Mouse (Mus musculus) central nervous system, embryonic 14 days (tissue): ENCODE data around the gene Apoa2. TPM values are rescaled to one million over a fixed set of nuclear protein-coding genes. Genes with fewer than 3 reads are reported as not detected.

Experiments
- polyA plus RNA-seq: library from polyadenylated mRNA; depleted of rRNA; stranded (reverse); fragments of >200 nt; gene quantifications from 2 replicates; pipeline ENCODE4 v1.2.3, GENCODE M21; 2012; rRNA removed

Apoa2 gene
- 2.5 and 3.0 TPM in 2 replicates for polyA plus RNA-seq

DNA sequence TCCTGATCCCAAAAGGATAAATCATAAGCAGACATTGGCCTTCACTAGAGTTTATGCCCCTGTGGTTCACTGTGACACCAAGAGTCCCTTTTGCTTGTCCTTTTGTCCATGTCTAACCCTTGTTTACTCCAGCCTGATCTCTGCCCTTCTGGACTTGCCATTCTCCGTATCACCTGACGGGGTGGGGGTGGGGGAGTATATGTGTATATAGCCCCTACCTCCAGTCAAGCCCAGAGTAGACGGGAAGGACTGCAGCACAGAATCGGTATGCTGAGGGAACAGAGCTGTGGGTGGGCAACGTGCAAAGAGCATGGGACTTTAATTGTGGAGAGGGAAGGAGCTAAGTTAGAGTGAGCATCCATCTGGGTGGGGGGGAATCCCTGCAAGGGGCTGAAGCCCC, at the start of gene Apoa2:
Gene Apoa2, plus strand, starts transcription at position 198 of the 400 bp plus-strand sequence.

GRCm38 (mm10) chr1:171195887-171196397, 28.9 kb upstream of the Apoa2 start, which contains the start of gene Pcp4l1:
Pcp4l1 (minus strand) TSS chr1:171196268.

DNA sequence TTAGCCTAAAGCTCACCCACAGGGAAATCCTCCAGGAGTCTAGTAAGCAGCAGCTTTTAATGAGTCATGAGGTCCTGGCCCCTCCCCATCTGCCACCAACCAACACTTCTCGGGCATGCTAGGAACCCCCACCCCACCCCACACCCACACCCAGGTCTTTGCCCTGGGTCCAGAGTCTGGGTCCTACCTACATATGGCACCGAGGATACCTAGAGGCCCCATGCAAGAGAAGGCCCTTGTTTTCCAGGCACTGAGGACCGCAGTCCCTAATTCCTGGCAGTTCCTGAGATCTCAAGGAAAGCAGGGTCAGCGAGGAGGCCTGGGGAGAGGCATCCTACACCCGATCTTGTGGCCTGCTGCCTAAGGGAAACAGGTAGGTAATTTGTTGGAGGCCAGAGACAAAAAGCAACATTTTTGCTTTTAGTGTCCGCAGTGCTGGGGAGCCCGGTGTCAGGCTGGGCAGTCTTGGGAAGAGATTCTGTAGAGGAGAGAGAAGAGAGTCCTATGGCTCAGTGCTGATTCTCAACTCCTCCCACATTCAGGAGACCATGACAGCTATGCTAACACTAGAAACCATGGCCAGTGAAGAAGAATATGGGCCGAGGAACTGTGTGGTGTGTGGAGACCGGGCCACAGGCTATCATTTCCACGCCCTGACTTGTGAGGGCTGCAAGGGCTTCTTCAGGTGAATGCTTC, 10.9 kb upstream of the Apoa2 start, which contains the start of gene Nr1i3:
Gene Nr1i3, plus strand, starts transcription at position 170 of the 696 bp plus-strand sequence.

DNA sequence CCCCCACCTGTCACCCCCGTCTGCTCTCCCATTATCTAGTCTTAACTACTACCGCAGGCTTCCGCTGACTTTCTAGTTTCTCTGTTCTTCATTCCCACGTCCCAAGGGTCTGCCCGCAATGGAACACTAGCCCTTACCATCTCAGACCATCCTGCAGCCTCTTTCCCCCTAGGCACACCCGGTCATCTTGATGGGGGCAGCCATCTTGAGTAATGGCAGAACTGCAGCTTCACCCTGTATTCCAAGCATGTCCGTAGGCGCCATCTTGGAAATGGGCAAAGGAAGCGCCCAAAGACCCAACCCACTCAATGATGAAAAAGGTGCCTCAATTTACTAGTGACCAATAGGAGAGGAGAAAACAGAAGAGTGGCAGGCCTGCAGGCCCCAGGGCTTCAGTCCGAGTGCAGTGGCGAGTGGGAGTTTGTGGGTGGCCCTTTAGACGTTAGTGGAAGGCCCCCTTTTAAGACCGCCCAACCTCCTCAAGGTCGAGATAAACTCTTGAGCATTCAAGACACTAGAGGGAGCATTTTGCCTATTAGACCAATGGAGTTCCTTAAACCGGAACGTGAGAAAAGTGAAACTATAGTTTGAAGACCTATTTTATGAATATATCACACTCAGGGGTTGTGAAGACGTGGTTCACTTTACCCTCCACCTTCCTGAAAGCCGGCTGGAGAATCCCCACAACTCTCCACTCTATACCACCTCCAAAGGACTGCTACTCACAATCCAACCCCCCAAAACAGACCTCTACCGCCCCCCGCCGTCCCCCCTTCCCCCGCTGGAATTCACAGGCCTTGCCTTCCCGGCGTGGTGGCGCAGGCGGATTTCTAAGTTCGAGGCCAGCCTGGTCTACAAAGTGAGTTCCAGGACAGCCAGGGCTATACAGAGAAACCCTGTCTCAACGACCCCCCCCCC, 2.4 kb upstream of the Apoa2 start, which contains the start of gene Tomm40l:
Gene Tomm40l, minus strand, starts transcription at position 277 of the 918 bp plus-strand sequence.

GRCm38 (mm10) chr1:171234126-171234525, 9.3 kb downstream of the Apoa2 start, which contains the start of gene Fcer1g:
Fcer1g (minus strand) TSS chr1:171234365.

DNA sequence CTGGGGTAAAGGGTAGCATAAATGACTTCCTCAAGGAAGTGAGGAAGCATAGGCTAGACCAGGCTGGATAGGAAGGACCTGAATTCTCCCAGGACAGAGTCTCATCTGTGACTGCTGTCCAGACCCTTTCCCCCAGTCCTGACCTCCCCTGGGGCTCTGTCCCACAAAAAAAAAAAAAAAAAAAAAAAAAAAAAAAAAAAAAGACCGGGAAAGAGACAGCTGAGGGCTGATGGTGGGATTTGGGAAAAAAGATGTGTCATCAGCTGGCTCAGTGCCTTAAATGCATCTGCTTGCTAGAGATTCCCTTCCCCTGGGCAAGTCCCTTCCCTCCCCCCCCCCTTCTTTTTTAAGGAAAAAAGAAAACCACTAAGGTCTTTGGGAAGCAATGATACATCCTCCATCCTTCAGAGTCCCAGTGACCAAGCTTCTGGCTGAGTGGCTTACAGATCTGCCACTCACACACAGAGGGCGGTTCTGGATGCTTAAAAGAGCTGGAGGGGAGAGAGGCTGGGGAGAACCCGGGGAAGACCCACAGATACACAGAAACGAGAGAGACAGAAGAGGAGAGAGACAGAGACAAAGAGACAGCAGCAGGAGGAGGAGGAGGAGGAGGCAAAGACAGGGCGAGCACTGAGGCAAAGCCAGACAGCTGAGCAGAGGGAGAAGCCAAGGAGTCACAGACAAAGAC, 25.2 kb downstream of the Apoa2 start, which contains the start of gene Adamts4:
Gene Adamts4, plus strand, starts transcription at position 509 of the 688 bp plus-strand sequence.

GRCm38 (mm10) chr1:171250680-171251593, 26.1 kb downstream of the Apoa2 start, which contains the start of gene Ndufs2:
Ndufs2 (minus strand) TSS chr1:171251388.

GRCm38 (mm10) chr1:171269848-171270572, 45.2 kb downstream of the Apoa2 start, which contains the start of gene B4galt3:
B4galt3 (plus strand) TSS chr1:171270328.

Other genes starting within 250 kb of the Apoa2 start
- gene Fcgr2b, start 248.5 kb upstream of the Apoa2 start, polyA plus RNA-seq, result 1.4 and 1.8 TPM in 2 replicates
- gene Fcgr4, start 206.1 kb upstream of the Apoa2 start, polyA plus RNA-seq, result 1.4 and 1.6 TPM in 2 replicates
- 8.3 and 8.7 TPM in 2 replicates for gene Fcgr3, start 160.1 kb upstream of the Apoa2 start, polyA plus RNA-seq
- gene Cfap126, start 111.1 kb upstream of the Apoa2 start, polyA plus RNA-seq, result 11.1 and 11.3 TPM in 2 replicates
- gene Sdhc, start 74.5 kb upstream of the Apoa2 start, polyA plus RNA-seq, result 260 and 262 TPM in 2 replicates
- gene Mpz, start 74.3 kb upstream of the Apoa2 start, polyA plus RNA-seq, result 3.0 and 10.7 TPM in 2 replicates
- gene Pcp4l1, start 28.8 kb upstream of the Apoa2 start, polyA plus RNA-seq, result 16.8 and 17.0 TPM in 2 replicates
- gene Nr1i3, start 11.1 kb upstream of the Apoa2 start, polyA plus RNA-seq, result 0.09 and 0.16 TPM in 2 replicates
- 34.4 and 36.0 TPM in 2 replicates for gene Tomm40l, start 2.5 kb upstream of the Apoa2 start, polyA plus RNA-seq
- gene Fcer1g, start 9.3 kb downstream of the Apoa2 start, polyA plus RNA-seq, result 24.0 and 25.7 TPM in 2 replicates
- 3.6 and 4.8 TPM in 2 replicates for gene Adamts4, start 25.4 kb downstream of the Apoa2 start, polyA plus RNA-seq
- 169 and 171 TPM in 2 replicates for gene Ndufs2, start 26.3 kb downstream of the Apoa2 start, polyA plus RNA-seq
- 91.4 and 95.1 TPM in 2 replicates for gene B4galt3, start 45.3 kb downstream of the Apoa2 start, polyA plus RNA-seq
- 97.8 and 102 TPM in 2 replicates for gene Ppox, start 56.1 kb downstream of the Apoa2 start, polyA plus RNA-seq
- gene Usp21, start 62.9 kb downstream of the Apoa2 start, polyA plus RNA-seq, result 118 and 126 TPM in 2 replicates
- gene Ufc1, start 70.0 kb downstream of the Apoa2 start, polyA plus RNA-seq, result 57.9 and 63.4 TPM in 2 replicates
- 67.0 and 67.4 TPM in 2 replicates for gene Dedd, start 104.1 kb downstream of the Apoa2 start, polyA plus RNA-seq
- gene Nit1, start 120.6 kb downstream of the Apoa2 start, polyA plus RNA-seq, result 62.0 and 69.0 TPM in 2 replicates
- gene Pfdn2, start 120.6 kb downstream of the Apoa2 start, polyA plus RNA-seq, result 121 TPM in 2 replicates
- 3.2 and 3.6 TPM in 2 replicates for gene Klhdc9, start 135.7 kb downstream of the Apoa2 start, polyA plus RNA-seq
- gene Nectin4, start 145.0 kb downstream of the Apoa2 start, polyA plus RNA-seq, result 1.1 and 3.1 TPM in 2 replicates
- 0.92 and 1.1 TPM in 2 replicates for gene Arhgap30, start 163.9 kb downstream of the Apoa2 start, polyA plus RNA-seq
- gene Usf1, start 186.3 kb downstream of the Apoa2 start, polyA plus RNA-seq, result 177 and 182 TPM in 2 replicates
- 4.9 and 5.7 TPM in 2 replicates for gene Tstd1, start 193.8 kb downstream of the Apoa2 start, polyA plus RNA-seq
- 4.1 and 7.2 TPM in 2 replicates for gene F11r, start 212.5 kb downstream of the Apoa2 start, polyA plus RNA-seq